Mouse (Mus musculus): ENCODE results near the gene Dirc2.

The Dirc2 gene

GRCm38 (mm10) chr16:35677511-35678113 lies 91.5 kb downstream of the Dirc2 start:
- no peak for DNase-seq

- no peak for DNase-seq
Observed at GRCm38 (mm10) chr16:35664847-35665246, 104.3 kb downstream of the Dirc2 start.

- no peak for DNase-seq
Observed at GRCm38 (mm10) chr16:35663831-35664414, 105.2 kb downstream of the Dirc2 start.

- no peak for DNase-seq
Observed at GRCm38 (mm10) chr16:35660222-35660621, 108.9 kb downstream of the Dirc2 start.

GRCm38 (mm10) chr16:35653951-35654350 lies 115.2 kb downstream of the Dirc2 start:
- DNase-seq = no peak

GRCm38 (mm10) chr16:35652706-35653105 lies 116.5 kb downstream of the Dirc2 start:
- DNase-seq = peak; percentile 52 to 67

GRCm38 (mm10) chr16:35652206-35652605 lies 117.0 kb downstream of the Dirc2 start:
- DNase-seq = peak; percentile 81 to 84

GRCm38 (mm10) chr16:35648862-35649261 lies 120.3 kb downstream of the Dirc2 start:
- no peak for DNase-seq
